Comparison of ENCODE assay signal across 8 mouse cellular contexts in the genomic region with DNA sequence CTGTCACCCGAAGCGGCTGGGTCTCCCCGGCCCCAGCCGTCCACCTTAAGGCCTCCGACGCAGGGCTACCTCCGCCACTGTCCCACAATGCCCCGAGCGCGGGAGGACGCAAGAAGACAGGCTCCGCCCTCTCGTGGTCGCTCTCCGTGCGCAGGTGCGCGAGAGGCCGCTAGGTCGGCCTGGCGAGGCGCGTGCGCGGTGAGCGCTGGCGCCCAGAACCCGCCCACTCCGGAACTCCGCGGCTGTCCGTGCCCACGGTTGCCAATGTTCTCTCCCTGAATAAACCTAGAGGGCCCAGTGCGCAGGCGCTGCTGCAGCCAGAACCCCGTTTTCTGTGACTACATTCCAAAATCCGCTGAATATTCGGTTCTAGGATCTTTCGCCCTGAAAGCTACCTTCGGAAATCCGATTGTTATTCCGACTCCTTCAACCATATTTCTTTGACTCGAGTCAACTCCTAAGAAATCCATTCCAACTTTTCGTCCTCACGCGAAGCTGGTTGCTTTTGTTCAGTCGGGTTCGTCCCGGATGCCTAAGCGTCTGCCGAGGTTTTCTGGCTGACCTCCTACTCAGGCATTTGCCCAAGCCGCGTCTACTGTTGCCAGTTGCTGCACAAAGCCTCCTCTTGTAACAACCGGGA. TPM values are rescaled to one million over a fixed set of nuclear protein-coding genes. Genes with fewer than 3 reads are reported as not detected.
A peak's percentile ranks its signal among the peaks of the same experiment; 100 is the strongest.
DNase-seq lines count a peak whose midpoint lies in the region; ATAC-seq and TF ChIP-seq lines count a peak whose summit lies in the region.

A gene (minus strand): TSS at position 108 of the 640 bp plus-strand sequence.

- no peaks in the 10 kb centered on the region for H3K27me3 ChIP-seq in Patski
- no peaks in the 10 kb centered on the region for H3K27me3 ChIP-seq in hindbrain, embryonic 13.5 days

- peak; percentile 85 for DNase-seq in Patski (ENCODE audit: low read depth, low spot score)
- peak; percentile 97 to 98 for DNase-seq in cerebellum, postnatal 14 days
- DNase-seq in frontal cortex, postnatal 14 days (ENCODE audit: low spot score in 2 of 2), result peak; percentile 95 to 96
- DNase-seq in layer of hippocampus, postnatal 25 days (ENCODE audit: extremely low spot score in 1 of 2, low spot score in 1 of 2), result peak; percentile 88 to 92
- peak; percentile 97 for DNase-seq in lung, postnatal 25 days (ENCODE audit: low spot score)
- peak; percentile 97 for DNase-seq in retina, embryonic 14.5 days (ENCODE audit: low spot score)
- peak; percentile 97 for DNase-seq in thymus, postnatal 4 days

- H3K27ac ChIP-seq in hindbrain, embryonic 13.5 days, result peak within 1 kb of the TSS; percentile 90

- peaks cover 53% of the 10 kb centered on the region for H3K4me1 ChIP-seq in hindbrain, embryonic 13.5 days (replicated peaks)

- H3K9ac ChIP-seq in hindbrain, embryonic 13.5 days, result peak within 1 kb of the TSS; percentile 95

- WGBS in hindbrain, embryonic 13.5 days, result 0% methylated on average over 53 of the region's 54 CpGs

- peaks cover 18% of the 10 kb centered on the region for H3K36me3 ChIP-seq in hindbrain, embryonic 13.5 days

- peak within 1 kb of the TSS; percentile 90 for H3K4me3 ChIP-seq in hindbrain, embryonic 13.5 days

- TF ChIP-seq CTCF in Patski (IDR thresholded peaks at IDR 0.05), result no peak

- H3K9me3 ChIP-seq in hindbrain, embryonic 13.5 days, result no peaks in the 10 kb centered on the region

- peak within 1 kb of the TSS; percentile 94 for H3K4me2 ChIP-seq in hindbrain, embryonic 13.5 days

- in situ Hi-C loops in Patski (cut with MboI; ENCODE audit: low pct_unique_long_range_greater_than_20kb), result no loop called here

- POLR2A ChIA-PET in Patski (lab: Charles Lee), result interaction anchor here (1.5 kb wide), 1 partner anchor 25 kb away, joined by 5 read pairs; a partner anchor contains a TSS

- CTCF ChIA-PET in Patski (lab: Charles Lee), result interaction anchor here (0.9 kb wide), 1 partner anchor 146 kb away, joined by 3 read pairs; no protein-coding TSS in a partner anchor

- ATAC-seq in Patski, result peak; percentile 89
- peak; percentile 98 for ATAC-seq in hindbrain, embryonic 13.5 days (ENCODE audit: low FRiP score)

RNA-seq across cellular contexts. Expression of the gene that starts here (rescaled TPM):
- 82.6 TPM for polyA plus RNA-seq in Patski (2021)
- polyA plus RNA-seq in hindbrain, embryonic 13.5 days (2015; fragmentation: Nextera tagmentation; extraction: Ambion mirVana), result 9.7 and 12.4 TPM in 2 replicates
- 100 to 1,000 TPM; 126 to 135 TPM for total RNA-seq in layer of hippocampus, postnatal 25 days (2021)

Comparison
In these comparisons a context has a peak if more than half of its experiments do, and no peak if none do; other contexts are left out.
1. Peak in every context shown above with its lines: DNase-seq, ATAC-seq, H3K4me3 ChIP-seq and H3K27ac ChIP-seq.